Mouse (Mus musculus): ENCODE data around the gene Sept8. TPM values are rescaled to one million over a fixed set of nuclear protein-coding genes. Genes with fewer than 3 reads are reported as not detected.

Sept8 gene
- polyA plus RNA-seq (2015; fragmentation: Nextera tagmentation; extraction: Ambion mirVana), result 18.2 and 18.4 TPM in 2 replicates

GRCm38 (mm10) chr11:53519207-53520121, at the start of gene Sept8:
Sept8 (plus strand) TSS chr11:53519257.
- Histone ChIP-seq H3K9ac (ENCODE audit: low read depth, low read length) (peak within 1 kb of the TSS; percentile 82), H3K4me3 (ENCODE audit: low read length) (peak within 1 kb of the TSS; percentile 85), H3K4me2 (ENCODE audit: low read depth, low read length) (peak within 1 kb of the TSS; percentile 94), H3K9me3 (ENCODE audit: control insufficient read depth, low read length) (no peaks in the 10 kb centered on the region), H3K4me1 (ENCODE audit: control insufficient read depth, insufficient read depth, low read length) (peaks cover 26% of the 10 kb centered on the region), H3K27me3 (replicated peaks; ENCODE audit: control insufficient read depth, insufficient read depth, low read length) (no peaks in the 10 kb centered on the region), H3K36me3 (ENCODE audit: control insufficient read depth, insufficient read depth, low read length) (no peaks in the 10 kb centered on the region), H3K27ac (ENCODE audit: low read length) (peak within 1 kb of the TSS; percentile 71)
- ATAC-seq, result peak; percentile 78
- 5% methylated on average over 71 of the region's 79 CpGs for WGBS

GRCm38 (mm10) chr11:53469294-53469967, 49.6 kb upstream of the Sept8 start:
- Histone ChIP-seq H3K9me3 (ENCODE audit: control insufficient read depth, low read length) (no peaks in the 10 kb centered on the region), H3K27ac (ENCODE audit: low read length) (no peak overlapping the region), H3K9ac (ENCODE audit: low read depth, low read length) (no peak overlapping the region), H3K36me3 (ENCODE audit: control insufficient read depth, insufficient read depth, low read length) (no peaks in the 10 kb centered on the region), H3K27me3 (replicated peaks; ENCODE audit: control insufficient read depth, insufficient read depth, low read length) (peaks cover 34% of the 10 kb centered on the region), H3K4me2 (ENCODE audit: low read depth, low read length) (peak overlapping the region; percentile 44; the same call in 1 of the 2 replicates), H3K4me1 (ENCODE audit: control insufficient read depth, insufficient read depth, low read length) (peaks cover 9% of the 10 kb centered on the region), H3K4me3 (ENCODE audit: low read length) (0 out of 2 replicates have a peak overlapping the region, but pooled peaks have one; percentile 22)
- WGBS, result 43% methylated on average over 16 of the region's 16 CpGs
- ATAC-seq, result 0 out of 2 replicates have a peak, but pooled peaks have one; percentile 10

GRCm38 (mm10) chr11:53469968-53470695, 48.9 kb upstream of the Sept8 start, which contains the start of gene Gm9837:
Gm9837 (minus strand) TSS chr11:53470479.
- peak within 1 kb of the TSS; percentile 31; the same call in 1 of the 2 replicates for H3K9ac ChIP-seq (ENCODE audit: low read depth, low read length)
- H3K36me3 ChIP-seq (ENCODE audit: control insufficient read depth, insufficient read depth, low read length), result no peaks in the 10 kb centered on the region
- no peaks in the 10 kb centered on the region for H3K9me3 ChIP-seq (ENCODE audit: control insufficient read depth, low read length)
- ATAC-seq, result peak; percentile 82
- H3K27me3 ChIP-seq (replicated peaks; ENCODE audit: control insufficient read depth, insufficient read depth, low read length), result peaks cover 29% of the 10 kb centered on the region
- H3K4me1 ChIP-seq (ENCODE audit: control insufficient read depth, insufficient read depth, low read length), result peaks cover 9% of the 10 kb centered on the region
- H3K4me2 ChIP-seq (ENCODE audit: low read depth, low read length), result peak within 1 kb of the TSS; percentile 44
- peak within 1 kb of the TSS; percentile 22; the same call in 1 of the 2 replicates for H3K4me3 ChIP-seq (ENCODE audit: low read length)
- H3K27ac ChIP-seq (ENCODE audit: low read length), result no peak within 1 kb of the TSS
- WGBS, result 4% methylated on average over 29 of the region's 29 CpGs

- no peak overlapping the region for H3K4me2 ChIP-seq (ENCODE audit: low read depth, low read length)
- no peak overlapping the region for H3K4me3 ChIP-seq (ENCODE audit: low read length)
- 77% methylated on average over 3 of the region's 3 CpGs for WGBS
- ATAC-seq, result no peak
- no peak overlapping the region for H3K9ac ChIP-seq (ENCODE audit: low read depth, low read length)
- 0 out of 2 replicates have a peak, but pooled peaks cover 4% of the 10 kb centered on the region for H3K4me1 ChIP-seq (ENCODE audit: control insufficient read depth, insufficient read depth, low read length)
- H3K27me3 ChIP-seq (replicated peaks; ENCODE audit: control insufficient read depth, insufficient read depth, low read length), result peaks cover 38% of the 10 kb centered on the region
- no peaks in the 10 kb centered on the region for H3K36me3 ChIP-seq (ENCODE audit: control insufficient read depth, insufficient read depth, low read length)
- H3K27ac ChIP-seq (ENCODE audit: low read length), result no peak overlapping the region
- H3K9me3 ChIP-seq (ENCODE audit: control insufficient read depth, low read length), result no peaks in the 10 kb centered on the region
Measured at GRCm38 (mm10) chr11:53472709-53473108, 46.3 kb upstream of the Sept8 start.

- no peak for ATAC-seq
- Histone ChIP-seq H3K4me3 (ENCODE audit: low read length) (no peak overlapping the region), H3K27me3 (replicated peaks; ENCODE audit: control insufficient read depth, insufficient read depth, low read length) (peaks cover 56% of the 10 kb centered on the region)
Measured at GRCm38 (mm10) chr11:53475620-53476019, 43.4 kb upstream of the Sept8 start.

GRCm38 (mm10) chr11:53477833-53478232, 41.2 kb upstream of the Sept8 start:
- Histone ChIP-seq H3K27me3 (replicated peaks; ENCODE audit: control insufficient read depth, insufficient read depth, low read length) (peaks cover 53% of the 10 kb centered on the region), H3K9me3 (ENCODE audit: control insufficient read depth, low read length) (no peaks in the 10 kb centered on the region)
- no peak for ATAC-seq

More at GRCm38 (mm10) chr11:53475620-53476019, 43.4 kb upstream of the Sept8 start:
- Histone ChIP-seq H3K4me2 (ENCODE audit: low read depth, low read length) (no peak overlapping the region), H3K9ac (ENCODE audit: low read depth, low read length) (no peak overlapping the region), H3K27ac (ENCODE audit: low read length) (no peak overlapping the region), H3K9me3 (ENCODE audit: control insufficient read depth, low read length) (no peaks in the 10 kb centered on the region), H3K4me1 (ENCODE audit: control insufficient read depth, insufficient read depth, low read length) (peaks cover 15% of the 10 kb centered on the region; the same call in 1 of the 2 replicates), H3K36me3 (ENCODE audit: control insufficient read depth, insufficient read depth, low read length) (no peaks in the 10 kb centered on the region)
- WGBS, result 32% methylated on average over 8 of the region's 8 CpGs

GRCm38 (mm10) chr11:53478383-53479170, 40.5 kb upstream of the Sept8 start:
- Histone ChIP-seq H3K36me3 (ENCODE audit: control insufficient read depth, insufficient read depth, low read length) (no peaks in the 10 kb centered on the region), H3K4me1 (ENCODE audit: control insufficient read depth, insufficient read depth, low read length) (peaks cover 15% of the 10 kb centered on the region; the same call in 1 of the 2 replicates), H3K4me3 (ENCODE audit: low read length) (peak overlapping the region; percentile 58), H3K4me2 (ENCODE audit: low read depth, low read length) (peak overlapping the region; percentile 90), H3K9me3 (ENCODE audit: control insufficient read depth, low read length) (no peaks in the 10 kb centered on the region), H3K9ac (ENCODE audit: low read depth, low read length) (peak overlapping the region; percentile 61), H3K27ac (ENCODE audit: low read length) (no peak overlapping the region), H3K27me3 (replicated peaks; ENCODE audit: control insufficient read depth, insufficient read depth, low read length) (peaks cover 51% of the 10 kb centered on the region)
- 5% methylated on average over 79 of the region's 79 CpGs for WGBS
- no peak for ATAC-seq

More at GRCm38 (mm10) chr11:53477833-53478232, 41.2 kb upstream of the Sept8 start:
- Histone ChIP-seq H3K4me1 (ENCODE audit: control insufficient read depth, insufficient read depth, low read length) (peaks cover 15% of the 10 kb centered on the region; the same call in 1 of the 2 replicates), H3K9ac (ENCODE audit: low read depth, low read length) (no peak overlapping the region), H3K4me3 (ENCODE audit: low read length) (no peak overlapping the region), H3K36me3 (ENCODE audit: control insufficient read depth, insufficient read depth, low read length) (no peaks in the 10 kb centered on the region), H3K27ac (ENCODE audit: low read length) (no peak overlapping the region), H3K4me2 (ENCODE audit: low read depth, low read length) (no peak overlapping the region)
- WGBS, result 50% methylated on average over 7 of the region's 7 CpGs

GRCm38 (mm10) chr11:53479171-53479782, 39.8 kb upstream of the Sept8 start:
- ATAC-seq, result peak; percentile 41
- WGBS, result 1% methylated on average over 60 of the region's 62 CpGs
- H3K9me3 ChIP-seq (ENCODE audit: control insufficient read depth, low read length), result no peaks in the 10 kb centered on the region

More at GRCm38 (mm10) chr11:53479171-53479782, 39.8 kb upstream of the Sept8 start:
- peak overlapping the region; percentile 90 for H3K4me2 ChIP-seq (ENCODE audit: low read depth, low read length)
- H3K27ac ChIP-seq (ENCODE audit: low read length), result no peak overlapping the region
- H3K36me3 ChIP-seq (ENCODE audit: control insufficient read depth, insufficient read depth, low read length), result no peaks in the 10 kb centered on the region
- peaks cover 15% of the 10 kb centered on the region; the same call in 1 of the 2 replicates for H3K4me1 ChIP-seq (ENCODE audit: control insufficient read depth, insufficient read depth, low read length)
- H3K27me3 ChIP-seq (replicated peaks; ENCODE audit: control insufficient read depth, insufficient read depth, low read length), result peaks cover 47% of the 10 kb centered on the region
- H3K4me3 ChIP-seq (ENCODE audit: low read length), result peak overlapping the region; percentile 58
- H3K9ac ChIP-seq (ENCODE audit: low read depth, low read length), result peak overlapping the region; percentile 61
